Mouse (Mus musculus) B cell, adult 2 months (primary cell): ENCODE data around the gene Mrpl39.

Source experiments
- DNase-seq, 2 experiments: peaks; one replicate each; pipeline ENCODE4 v3.0.0; 2022

The Mrpl39 gene

GRCm38 (mm10) chr16:84735166-84736105 is at the start of gene Mrpl39:
Gene Mrpl39 (minus strand): TSS chr16:84735742.
- peak; percentile 98 for DNase-seq

GRCm38 (mm10) chr16:84784966-84785365 is 49.4 kb upstream of the Mrpl39 start:
- DNase-seq, result no peak

- no peak for DNase-seq
Measured at GRCm38 (mm10) chr16:84783279-84783678, 47.7 kb upstream of the Mrpl39 start.

GRCm38 (mm10) chr16:84779718-84780117 is 44.2 kb upstream of the Mrpl39 start:
- DNase-seq, result no peak

- no peak for DNase-seq
Measured at GRCm38 (mm10) chr16:84778861-84779630, 43.5 kb upstream of the Mrpl39 start.

- DNase-seq, result no peak
Measured at GRCm38 (mm10) chr16:84778431-84778830, 42.9 kb upstream of the Mrpl39 start.

- DNase-seq, result no peak
Measured at GRCm38 (mm10) chr16:84776089-84776784, 40.7 kb upstream of the Mrpl39 start.

- DNase-seq, result no peak
Measured at GRCm38 (mm10) chr16:84775356-84775755, 39.8 kb upstream of the Mrpl39 start.

- peak; percentile 25 to 28 for DNase-seq
Measured at GRCm38 (mm10) chr16:84774761-84775231, 39.3 kb upstream of the Mrpl39 start.

GRCm38 (mm10) chr16:84774003-84774703 is 38.6 kb upstream of the Mrpl39 start, which contains the start of gene Jam2:
Gene Jam2 (plus strand): TSS chr16:84774123.
- DNase-seq, result peak; percentile 28 to 39

GRCm38 (mm10) chr16:84773268-84773861 is 37.8 kb upstream of the Mrpl39 start:
- no peak for DNase-seq

GRCm38 (mm10) chr16:84772496-84773267 is 37.1 kb upstream of the Mrpl39 start:
- DNase-seq, result no peak

- no peak for DNase-seq
Measured at GRCm38 (mm10) chr16:84771461-84771860, 35.9 kb upstream of the Mrpl39 start.

GRCm38 (mm10) chr16:84770891-84771290 is 35.3 kb upstream of the Mrpl39 start:
- no peak for DNase-seq

- no peak for DNase-seq
Measured at GRCm38 (mm10) chr16:84769619-84770464, 34.3 kb upstream of the Mrpl39 start.

- DNase-seq, result no peak
Measured at GRCm38 (mm10) chr16:84769182-84769581, 33.6 kb upstream of the Mrpl39 start.

- no peak for DNase-seq
Measured at GRCm38 (mm10) chr16:84767956-84768355, 32.4 kb upstream of the Mrpl39 start.

GRCm38 (mm10) chr16:84745721-84746306 is 10.3 kb upstream of the Mrpl39 start:
- DNase-seq, result no peak

- no peak for DNase-seq
Measured at GRCm38 (mm10) chr16:84744703-84745490, 9.4 kb upstream of the Mrpl39 start.
